Mouse (Mus musculus) kidney, postnatal 10 days (tissue): Measurements from ENCODE around the gene Xrcc6.
A peak's percentile ranks its signal among the peaks of the same experiment; 100 is the strongest.

Experiments
- DNase-seq: peaks from one replicate; pipeline ENCODE4 v3.0.0; 2021; ENCODE audit warnings: mixed read lengths

Gene Xrcc6

GRCm38 (mm10) chr15:82022535-82023088, 35.0 kb downstream of the Xrcc6 start:
- DNase-seq: peak; percentile 19

- DNase-seq: no peak
Measured at GRCm38 (mm10) chr15:82023965-82024635, 36.5 kb downstream of the Xrcc6 start.

GRCm38 (mm10) chr15:82027276-82027675, 39.6 kb downstream of the Xrcc6 start:
- no peak for DNase-seq

GRCm38 (mm10) chr15:82027726-82028125, 40.1 kb downstream of the Xrcc6 start:
- DNase-seq: no peak

- DNase-seq: no peak
Measured at GRCm38 (mm10) chr15:82032386-82032785, 44.8 kb downstream of the Xrcc6 start.

- DNase-seq: no peak
Measured at GRCm38 (mm10) chr15:82033762-82034161, 46.1 kb downstream of the Xrcc6 start, which contains the start of gene Desi1. TSS of gene Desi1 (minus strand) at chr15:82033862.

GRCm38 (mm10) chr15:82035904-82036689, 48.5 kb downstream of the Xrcc6 start:
- peak; percentile 41 for DNase-seq

- DNase-seq: peak; percentile 65
Measured at GRCm38 (mm10) chr15:82040650-82041049, 53.0 kb downstream of the Xrcc6 start.

GRCm38 (mm10) chr15:82044166-82044784, 56.6 kb downstream of the Xrcc6 start:
- DNase-seq: peak; percentile 21

- peak; percentile 41 for DNase-seq
Measured at GRCm38 (mm10) chr15:82046246-82046891, 58.7 kb downstream of the Xrcc6 start.

GRCm38 (mm10) chr15:82047080-82047883, 59.6 kb downstream of the Xrcc6 start, which contains the start of gene Snu13:
TSS of gene Snu13 (minus strand) at chr15:82047598.
- peak; percentile 97 for DNase-seq

- DNase-seq: no peak
Measured at GRCm38 (mm10) chr15:82052544-82052943, 64.9 kb downstream of the Xrcc6 start.

GRCm38 (mm10) chr15:82058719-82059201, 71.1 kb downstream of the Xrcc6 start, which contains the start of gene 4930407I10Rik:
TSS of gene 4930407I10Rik (plus strand) at chr15:82059151.
- DNase-seq: no peak

- DNase-seq: no peak
Measured at GRCm38 (mm10) chr15:82063909-82064308, 76.3 kb downstream of the Xrcc6 start.

- peak; percentile 85 for DNase-seq
Measured at GRCm38 (mm10) chr15:82065511-82065910, 77.9 kb downstream of the Xrcc6 start.

GRCm38 (mm10) chr15:82069898-82070297, 82.3 kb downstream of the Xrcc6 start, which contains the start of gene Mei1:
TSS of gene Mei1 (plus strand) at chr15:82069996.
- DNase-seq: no peak

GRCm38 (mm10) chr15:82071816-82072469, 84.3 kb downstream of the Xrcc6 start:
- DNase-seq: no peak

GRCm38 (mm10) chr15:82073490-82073889, 85.9 kb downstream of the Xrcc6 start:
- DNase-seq: no peak

GRCm38 (mm10) chr15:82079883-82080282, 92.2 kb downstream of the Xrcc6 start:
- peak; percentile 21 for DNase-seq

GRCm38 (mm10) chr15:82081161-82081560, 93.5 kb downstream of the Xrcc6 start:
- DNase-seq: peak; percentile 19

GRCm38 (mm10) chr15:82085606-82086005, 98.0 kb downstream of the Xrcc6 start:
- no peak for DNase-seq
